Mouse (Mus musculus) brown adipose tissue, adult 24 weeks (tissue): ENCODE data around the gene Sfn. TPM values are rescaled to one million over a fixed set of nuclear protein-coding genes. Genes with fewer than 3 reads are reported as not detected.

Source experiments
- H3K27ac ChIP-seq: fragments of 200-500 bp; replicated peaks from 2 replicates; pipeline ENCODE4 v1.5.1; 2012; ENCODE audit warnings: low read depth, mild to moderate bottlenecking, low read length
- H3K4me1 ChIP-seq: fragments of 200-500 bp; 2 replicates; pipeline ENCODE4 v1.6.1; 2012; ENCODE audit warnings: low read length, mixed read lengths; ENCODE audit not compliant: control insufficient read depth, insufficient read depth, insufficient read length
- H3K4me3 ChIP-seq: fragments of 200-500 bp; 2 replicates; pipeline ENCODE4 v1.5.1; 2012; ENCODE audit warnings: low read depth, mild to moderate bottlenecking, low read length, moderate library complexity; ENCODE audit not compliant: insufficient read depth
- polyA plus RNA-seq: library from polyadenylated mRNA; stranded (reverse); fragments of >200 nt; gene quantifications from 2 replicates; pipeline ENCODE4 v1.2.4, GENCODE M21; 2012; ENCODE audit not compliant: missing spikeins, insufficient read depth, insufficient read length

Gene Sfn
- polyA plus RNA-seq, 1 experiment: 1.3 TPM

GRCm38 (mm10) chr4:133609719-133610118, 7.8 kb upstream of the Sfn start:
- Histone ChIP-seq H3K4me1 (0 out of 2 replicates have a peak, but pooled peaks cover under 1% of the 10 kb centered on the region), H3K27ac (no peak overlapping the region), H3K4me3 (no peak overlapping the region)

GRCm38 (mm10) chr4:133607284-133607683, 5.3 kb upstream of the Sfn start:
- Histone ChIP-seq H3K4me3 (no peak overlapping the region), H3K27ac (no peak overlapping the region), H3K4me1 (no peaks in the 10 kb centered on the region)

- no peak overlapping the region for H3K27ac ChIP-seq
- H3K4me3 ChIP-seq: no peak overlapping the region
- H3K4me1 ChIP-seq: no peaks in the 10 kb centered on the region
These were observed 3.4 kb upstream of the Sfn start for GRCm38 (mm10) chr4:133605330-133605729.

DNA sequence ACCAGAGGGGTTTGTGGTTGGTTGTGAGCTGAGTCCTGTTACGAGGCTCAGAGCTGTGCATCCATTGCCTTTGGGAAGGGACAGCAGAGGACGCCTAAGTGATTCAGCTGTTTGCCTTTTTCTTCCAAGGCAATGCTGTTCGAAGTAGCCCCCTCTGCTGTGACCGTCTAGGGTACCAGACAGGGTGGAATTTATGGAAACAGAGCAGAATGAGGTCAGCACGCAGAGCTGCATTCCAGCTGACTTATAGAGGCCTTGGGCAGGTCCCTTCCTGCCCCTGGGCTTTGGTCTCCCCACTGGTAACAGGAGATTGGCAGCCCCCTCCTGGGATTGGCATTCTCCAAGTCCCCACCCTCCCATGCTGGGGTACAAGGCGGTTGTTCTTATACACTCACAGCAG, 2.9 kb upstream of the Sfn start:
- H3K27ac ChIP-seq: no peak overlapping the region
- H3K4me1 ChIP-seq: peaks cover 2% of the 10 kb centered on the region; the same call in 1 of the 2 replicates
- H3K4me3 ChIP-seq: no peak overlapping the region

- H3K4me1 ChIP-seq: peaks cover 3% of the 10 kb centered on the region
- H3K27ac ChIP-seq: no peak overlapping the region
These were observed 2.2 kb upstream of the Sfn start for GRCm38 (mm10) chr4:133604175-133604574.

GRCm38 (mm10) chr4:133603056-133603455, 1.1 kb upstream of the Sfn start:
- no peak overlapping the region for H3K27ac ChIP-seq
- peaks cover 5% of the 10 kb centered on the region for H3K4me1 ChIP-seq
- H3K4me3 ChIP-seq: no peak overlapping the region

More at GRCm38 (mm10) chr4:133604175-133604574, 2.2 kb upstream of the Sfn start:
- H3K4me3 ChIP-seq: no peak overlapping the region

GRCm38 (mm10) chr4:133600306-133600705, 1.7 kb downstream of the Sfn start:
- Histone ChIP-seq H3K4me3 (peak overlapping the region; percentile 77), H3K4me1 (peaks cover 5% of the 10 kb centered on the region), H3K27ac (no peak overlapping the region)

GRCm38 (mm10) chr4:133599571-133600073, 2.3 kb downstream of the Sfn start:
- Histone ChIP-seq H3K4me3 (peak overlapping the region; percentile 77), H3K4me1 (peaks cover 5% of the 10 kb centered on the region), H3K27ac (0 out of 2 replicates have a peak overlapping the region, but pooled peaks have one; percentile 6)

GRCm38 (mm10) chr4:133599116-133599515, 2.9 kb downstream of the Sfn start:
- Histone ChIP-seq H3K27ac (no peak overlapping the region), H3K4me1 (peaks cover 5% of the 10 kb centered on the region), H3K4me3 (peak overlapping the region; percentile 77)

DNA sequence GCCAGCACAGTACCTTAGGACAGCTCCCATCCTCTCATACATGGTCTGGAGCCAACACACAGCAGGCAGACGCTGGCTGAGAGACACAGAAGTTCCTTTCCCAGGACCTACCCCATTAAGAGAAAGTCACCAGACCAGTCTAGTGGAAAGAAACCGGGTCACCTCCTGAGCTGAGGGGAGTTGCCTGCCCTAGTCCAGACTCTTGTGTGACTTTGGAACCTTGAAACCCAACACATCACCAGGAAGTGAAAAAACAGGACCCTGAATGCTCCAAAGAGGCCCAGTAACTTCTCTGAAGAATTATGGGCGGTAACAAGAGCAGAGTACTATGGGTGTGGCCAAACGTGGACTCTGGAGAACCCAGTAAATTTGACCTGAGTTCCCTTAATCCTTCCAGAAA, 3.4 kb downstream of the Sfn start:
- H3K27ac ChIP-seq: no peak overlapping the region

DNA sequence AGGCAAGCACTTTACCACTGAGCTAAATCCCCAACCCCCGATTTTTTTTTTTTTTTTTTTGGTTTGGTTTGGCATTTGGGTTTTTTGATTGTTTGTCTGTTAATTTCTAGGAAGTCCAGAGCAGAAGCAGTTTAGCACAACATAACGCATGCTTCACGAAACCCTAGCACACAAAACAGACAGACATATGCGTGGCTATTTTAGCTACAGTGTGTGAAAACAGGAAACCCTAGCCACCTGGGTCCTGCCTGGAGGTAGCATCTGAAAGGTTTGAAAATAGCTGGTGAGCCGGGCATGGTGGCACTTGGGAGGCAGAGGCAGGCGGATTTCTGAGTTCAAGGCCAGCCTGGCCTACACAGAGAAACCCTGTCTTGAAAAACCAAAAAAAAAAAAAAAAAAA, 5.9 kb downstream of the Sfn start:
- Histone ChIP-seq H3K4me1 (peaks cover 5% of the 10 kb centered on the region), H3K27ac (no peak overlapping the region), H3K4me3 (no peak overlapping the region)

More for the DNA sequence above, 3.4 kb downstream of the Sfn start:
- Histone ChIP-seq H3K4me1 (peaks cover 5% of the 10 kb centered on the region), H3K4me3 (no peak overlapping the region)

- no peak overlapping the region for H3K27ac ChIP-seq
- peaks cover 5% of the 10 kb centered on the region for H3K4me1 ChIP-seq
- no peak overlapping the region for H3K4me3 ChIP-seq
These were observed 6.4 kb downstream of the Sfn start for GRCm38 (mm10) chr4:133595538-133595937.

DNA sequence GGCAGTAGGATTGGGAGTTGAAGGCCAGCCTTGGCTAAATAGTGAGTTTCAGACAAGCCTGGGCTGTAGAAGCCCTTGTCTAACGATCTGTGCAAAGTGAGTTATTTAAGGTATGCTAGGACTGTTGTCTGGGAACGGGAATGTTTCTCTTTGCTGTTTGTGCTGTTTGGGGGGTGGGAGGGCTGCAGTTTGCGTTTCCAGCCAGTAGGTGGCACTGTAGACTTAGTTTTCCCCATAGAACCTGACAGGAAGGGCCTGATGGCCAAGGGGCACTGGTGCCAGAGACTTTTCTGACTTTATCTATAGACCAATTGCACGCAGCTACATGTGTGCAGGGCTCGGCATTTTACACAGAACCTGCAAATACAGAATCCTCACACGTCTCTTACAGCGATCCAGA, 9.4 kb downstream of the Sfn start:
- H3K4me1 ChIP-seq: no peaks in the 10 kb centered on the region
- no peak overlapping the region for H3K27ac ChIP-seq
- no peak overlapping the region for H3K4me3 ChIP-seq

DNA sequence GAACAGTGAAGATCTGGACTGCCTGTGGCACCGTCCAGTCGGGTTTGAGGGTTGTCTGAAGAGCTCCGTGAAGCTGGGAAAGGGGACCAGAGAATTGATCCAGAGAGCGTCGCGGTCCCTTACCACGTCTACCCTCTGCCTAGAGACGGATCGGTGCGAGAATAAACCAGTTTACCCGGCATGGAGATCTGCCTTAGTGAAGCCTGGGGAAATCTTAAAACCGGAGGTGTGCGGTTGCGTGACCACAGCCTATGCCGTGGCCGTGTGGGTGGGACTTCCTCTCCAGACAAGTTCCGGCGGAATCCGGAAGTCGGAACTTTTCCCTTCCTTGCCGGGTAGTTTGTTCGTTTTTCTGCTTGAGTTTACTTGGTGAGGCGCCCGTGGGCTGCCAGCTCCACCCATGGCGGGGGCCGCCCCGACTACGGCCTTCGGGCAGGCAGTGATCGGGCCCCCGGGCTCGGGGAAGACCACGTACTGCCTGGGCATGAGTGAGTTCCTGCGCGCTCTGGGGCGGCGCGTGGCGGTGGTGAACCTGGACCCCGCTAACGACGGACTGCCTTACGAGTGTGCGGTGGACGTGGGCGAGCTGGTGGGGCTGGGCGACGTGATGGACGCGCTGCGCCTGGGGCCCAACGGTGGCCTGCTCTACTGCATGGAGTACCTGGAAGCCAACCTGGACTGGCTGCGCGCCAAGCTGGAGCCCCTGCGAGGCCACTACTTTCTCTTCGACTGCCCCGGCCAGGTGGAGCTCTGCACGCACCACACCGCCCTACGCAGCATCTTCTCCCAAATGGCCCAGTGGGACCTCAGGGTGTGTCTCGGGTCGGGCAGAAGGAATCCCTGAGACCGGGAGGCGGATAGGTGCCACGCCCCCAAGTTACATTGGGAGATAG, 17.7 kb downstream of the Sfn start, which contains the start of gene Gpn2:
Gpn2 (plus strand) TSS at position 304 of the 893 bp plus-strand sequence.
- Histone ChIP-seq H3K4me1 (peaks cover 4% of the 10 kb centered on the region; the same call in 1 of the 2 replicates), H3K27ac (peak within 1 kb of the TSS; percentile 71), H3K4me3 (peak within 1 kb of the TSS; percentile 68)

DNA sequence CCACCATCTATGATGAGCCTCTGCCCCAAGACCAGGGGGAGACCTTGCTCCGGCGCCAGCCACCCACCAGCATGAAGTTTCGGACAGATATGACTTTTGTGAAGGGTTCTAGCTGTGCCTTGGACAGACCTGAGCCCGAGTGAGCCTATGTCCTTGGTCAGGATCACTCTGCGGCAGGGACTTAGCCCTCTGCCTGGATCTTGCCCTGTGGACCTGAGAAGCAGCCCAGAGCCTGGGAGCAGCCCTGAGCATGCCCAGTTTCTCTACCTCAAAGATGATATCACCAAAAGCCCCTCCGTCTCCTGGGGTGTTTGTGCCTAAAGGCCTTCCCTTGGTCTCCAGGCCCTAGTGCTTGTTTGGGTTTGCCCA, 18.3 kb downstream of the Sfn start:
- Histone ChIP-seq H3K27ac (peak overlapping the region; percentile 71), H3K4me1 (peaks cover 4% of the 10 kb centered on the region; the same call in 1 of the 2 replicates), H3K4me3 (peak overlapping the region; percentile 68)

GRCm38 (mm10) chr4:133577983-133578382, 24.0 kb downstream of the Sfn start:
- Histone ChIP-seq H3K4me3 (no peak overlapping the region), H3K4me1 (peaks cover 2% of the 10 kb centered on the region), H3K27ac (no peak overlapping the region)
